Mouse (Mus musculus): ENCODE data around the gene Slc25a29.
"Not testable (repeated sequence)": the region's sequence is repeated elsewhere in the genome, so short reads cannot be mapped to it uniquely, and the experiment has no call there.

The Slc25a29 gene

DNA sequence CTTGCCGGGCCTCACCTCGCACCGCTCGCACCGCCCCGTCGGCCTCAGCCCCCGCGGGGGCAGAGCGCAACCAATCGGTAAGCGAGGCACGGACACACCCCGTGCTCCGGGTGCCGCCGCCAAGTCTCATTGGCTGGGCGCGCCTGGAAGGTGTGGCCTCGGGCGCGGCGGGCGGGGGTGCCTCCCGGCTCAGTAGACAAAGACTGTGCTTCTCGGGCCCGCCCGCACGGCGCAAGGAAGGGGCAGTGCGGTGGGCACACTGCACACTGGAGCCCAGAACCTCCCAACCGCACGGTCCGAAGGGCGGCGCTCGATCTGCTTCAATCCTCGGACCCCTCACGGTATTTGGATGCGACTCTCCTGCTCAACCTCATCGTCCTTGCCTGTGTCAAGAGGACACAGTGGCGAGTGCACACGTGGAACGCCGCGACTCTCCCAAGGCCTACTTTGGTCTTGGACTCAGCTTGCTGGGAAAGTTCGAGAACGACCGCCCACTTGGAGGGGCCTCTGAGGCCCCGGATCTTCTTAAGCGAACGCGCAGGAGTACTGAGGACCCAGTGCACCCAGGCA lies at the start of gene Slc25a29, which contains the start of gene Slc25a47:
Slc25a29 (minus strand) TSS at position 44 of the 570 bp plus-strand sequence.
Slc25a47 (plus strand) TSS at position 207 of the 570 bp plus-strand sequence.
- DNase-seq (ENCODE audit: low read depth, low spot score) = peak; percentile 88

DNA sequence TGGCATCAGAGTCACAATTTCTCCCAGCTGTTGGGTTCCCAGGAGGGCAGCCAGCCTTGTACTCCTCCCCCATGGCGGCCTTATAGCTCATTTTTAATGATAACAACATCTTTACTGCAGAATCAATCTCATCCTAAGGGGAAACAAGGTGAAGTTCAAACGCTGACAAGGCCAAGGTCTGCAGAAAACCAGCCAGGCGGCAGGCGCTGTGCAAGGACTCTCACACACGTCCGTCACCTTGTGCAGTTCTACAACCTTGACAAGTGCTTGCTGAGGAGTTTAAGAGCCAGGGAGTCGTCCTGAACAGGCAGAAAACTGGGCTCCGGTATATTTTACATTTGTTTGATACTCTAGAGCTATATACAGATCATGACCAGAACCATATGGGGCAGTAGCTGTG lies 47.1 kb upstream of the Slc25a29 start:
- no peak for DNase-seq (ENCODE audit: low read depth, low spot score)

DNA sequence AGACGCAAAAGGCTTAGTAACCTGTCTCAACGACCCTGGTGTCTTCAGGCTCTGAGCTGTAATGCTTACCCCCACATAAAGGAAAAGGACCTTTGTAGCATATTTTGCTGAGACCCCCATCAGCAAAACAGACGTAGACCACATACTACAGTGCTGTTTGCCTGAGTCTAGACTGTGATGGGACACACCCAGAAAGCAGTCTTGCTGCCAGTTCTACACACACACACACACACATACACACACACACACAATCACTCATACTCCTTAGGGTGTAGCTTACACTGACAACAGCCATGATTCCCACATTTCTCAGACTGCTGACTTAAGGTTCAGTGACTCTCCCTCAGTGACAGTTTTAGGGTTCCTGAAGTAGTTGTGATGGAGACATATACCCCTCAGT lies 45.5 kb upstream of the Slc25a29 start:
- no peak for DNase-seq (ENCODE audit: low read depth, low spot score)

DNA sequence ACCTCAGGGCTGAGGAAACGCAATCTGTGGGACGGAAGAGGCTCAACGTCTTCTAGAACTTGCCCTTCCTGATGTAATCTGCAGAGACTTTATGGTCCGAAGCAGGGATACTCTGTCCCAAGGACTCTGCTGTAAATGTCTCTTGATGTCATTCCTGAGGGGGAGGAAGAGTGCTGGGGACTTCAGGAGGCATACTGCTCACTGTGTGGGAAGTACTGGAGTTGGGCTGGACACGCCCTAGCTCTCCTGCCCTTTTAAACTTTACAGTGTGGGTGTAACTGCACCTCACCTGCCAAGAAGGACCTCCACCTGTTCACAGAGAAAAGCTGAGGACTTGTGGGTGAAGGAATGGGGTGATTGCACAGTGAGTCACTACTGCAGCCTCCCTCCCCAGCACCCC lies 44.9 kb upstream of the Slc25a29 start:
- DNase-seq (ENCODE audit: low read depth, low spot score) = no peak

DNA sequence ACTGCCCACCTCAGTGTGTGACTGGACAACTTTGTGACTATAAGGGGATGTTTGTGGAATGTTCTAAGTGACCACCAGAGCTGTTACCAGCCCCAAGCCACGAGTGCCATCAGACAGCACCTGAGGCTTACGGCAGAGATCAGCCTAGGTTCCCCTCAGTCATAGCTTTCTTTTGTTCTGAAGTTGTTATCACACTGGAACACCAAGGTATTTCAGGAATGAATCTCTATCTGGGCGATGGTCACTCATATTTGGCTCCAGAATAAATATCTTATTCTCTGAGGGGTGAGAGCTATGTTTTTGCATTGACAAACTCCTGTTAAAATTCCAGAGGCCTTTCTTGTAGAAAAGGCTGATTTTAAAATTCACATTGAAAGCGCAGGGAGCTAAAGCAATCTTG lies 43.5 kb upstream of the Slc25a29 start:
- DNase-seq (ENCODE audit: low read depth, low spot score) = no peak

DNA sequence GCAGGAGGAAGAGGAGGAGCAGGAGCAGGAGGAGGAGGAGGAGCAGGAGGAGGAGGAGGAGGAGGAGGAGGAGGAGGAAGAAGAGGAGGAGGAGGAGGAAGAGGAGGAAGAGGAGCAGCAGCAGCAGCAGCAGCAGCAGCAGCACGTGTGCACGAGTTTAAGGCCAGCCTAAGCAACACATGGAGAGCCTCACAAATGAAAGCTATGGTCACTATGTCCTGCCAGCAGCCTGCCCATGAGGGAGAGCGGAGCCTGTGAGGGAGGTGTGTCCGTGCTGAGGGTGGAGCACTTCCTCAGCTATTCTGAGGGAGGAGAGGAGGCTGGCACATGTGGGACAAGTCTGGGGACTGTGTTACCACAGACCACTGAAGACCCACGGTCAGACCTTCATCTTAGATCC lies 37.4 kb upstream of the Slc25a29 start:
- no peak for DNase-seq (ENCODE audit: low read depth, low spot score)

DNA sequence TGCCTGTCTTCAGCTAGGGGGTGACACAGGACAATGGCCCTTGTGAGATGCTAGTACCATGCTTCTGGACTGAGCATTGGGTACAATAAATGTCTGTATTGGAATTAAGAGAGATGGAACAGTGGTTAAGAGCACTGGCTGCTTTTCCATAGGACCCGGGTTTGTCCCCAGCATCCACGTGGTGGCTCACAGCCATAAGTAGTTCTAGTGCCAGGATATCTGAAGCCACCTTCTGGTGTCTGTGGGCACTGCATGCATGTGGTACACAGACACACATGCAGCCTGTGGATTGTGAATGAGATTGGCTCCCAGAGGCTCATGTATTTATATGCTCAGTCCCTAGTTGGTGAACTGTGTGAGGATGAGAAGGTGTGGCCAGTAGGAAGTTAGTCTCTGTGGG lies 33.9 kb upstream of the Slc25a29 start:
- peak; percentile 57 for DNase-seq (ENCODE audit: low read depth, low spot score)

DNA sequence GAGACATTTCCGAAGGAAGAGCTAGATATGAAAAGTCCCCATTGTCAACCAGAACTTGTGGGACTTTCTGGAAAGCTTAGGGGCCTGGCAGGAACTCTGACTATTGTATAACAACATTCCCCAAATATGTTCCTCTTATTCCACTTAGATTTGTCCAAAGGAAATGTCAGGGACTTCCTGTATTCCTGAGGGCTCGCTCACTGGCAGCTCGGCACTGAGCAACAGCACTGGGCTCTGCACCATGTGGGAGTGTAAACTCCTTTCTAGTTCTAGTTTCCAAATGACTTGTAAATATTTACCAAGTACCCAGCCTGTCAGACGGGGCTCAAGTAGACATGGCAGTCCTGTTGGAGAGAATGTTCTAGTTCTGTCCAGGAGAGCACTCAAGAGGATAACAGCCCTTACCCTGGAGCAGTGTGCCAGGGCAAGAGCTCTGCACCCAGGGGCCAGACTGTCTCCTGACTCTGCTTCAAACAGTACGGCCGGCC lies 29.4 kb upstream of the Slc25a29 start:
- no peak for DNase-seq (ENCODE audit: low read depth, low spot score)

DNA sequence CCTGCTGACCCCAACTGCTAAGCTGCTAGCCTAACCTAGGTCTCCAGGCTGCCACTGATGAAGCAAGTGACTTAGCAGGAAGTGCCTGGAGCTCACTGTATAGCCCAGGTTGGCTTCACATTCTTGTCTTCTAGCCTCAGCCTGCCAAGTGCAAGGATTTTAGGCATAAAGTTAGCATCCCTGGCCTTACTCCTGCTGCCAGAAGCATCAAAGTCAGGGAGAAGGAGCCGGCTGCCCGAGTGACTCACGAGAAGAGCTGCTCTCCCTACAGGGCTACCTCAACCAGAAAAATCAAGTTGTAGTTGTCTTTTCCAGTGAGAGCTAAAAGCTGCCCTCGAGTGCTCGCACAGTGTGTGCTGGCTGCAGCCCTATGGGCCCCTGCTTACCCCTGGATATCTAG lies 22.8 kb upstream of the Slc25a29 start:
- DNase-seq (ENCODE audit: low read depth, low spot score) = peak; percentile 87

DNA sequence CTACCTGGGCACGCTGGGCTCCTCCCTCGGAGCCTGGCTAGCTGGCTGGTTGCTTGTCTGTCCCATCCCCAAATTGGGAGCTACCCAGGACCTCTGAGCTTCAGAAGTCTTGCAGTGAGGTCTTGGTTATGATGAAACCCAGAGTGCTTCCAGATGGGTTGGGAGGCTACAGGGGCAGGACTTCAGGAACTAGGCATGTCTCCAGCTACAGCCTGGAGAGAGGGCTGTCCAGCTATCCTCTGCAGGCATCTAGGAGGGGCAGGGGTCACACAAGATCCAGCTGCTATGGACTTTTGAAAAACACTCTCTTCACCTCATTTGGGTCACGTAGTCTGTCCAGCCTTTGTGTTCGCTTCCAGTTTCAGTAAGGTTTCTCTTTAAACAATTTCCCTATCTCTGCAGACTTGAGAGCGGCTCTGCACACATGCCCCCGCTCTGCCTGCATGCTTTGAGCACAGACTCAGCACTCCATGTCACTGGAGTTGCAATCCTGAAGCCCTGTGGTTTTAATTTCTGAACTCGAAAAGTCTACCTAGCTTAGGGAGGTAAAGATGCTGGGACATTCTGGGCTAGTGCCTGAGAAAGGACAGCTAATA lies 22.0 kb upstream of the Slc25a29 start:
- peak; percentile 72 for DNase-seq (ENCODE audit: low read depth, low spot score)

DNA sequence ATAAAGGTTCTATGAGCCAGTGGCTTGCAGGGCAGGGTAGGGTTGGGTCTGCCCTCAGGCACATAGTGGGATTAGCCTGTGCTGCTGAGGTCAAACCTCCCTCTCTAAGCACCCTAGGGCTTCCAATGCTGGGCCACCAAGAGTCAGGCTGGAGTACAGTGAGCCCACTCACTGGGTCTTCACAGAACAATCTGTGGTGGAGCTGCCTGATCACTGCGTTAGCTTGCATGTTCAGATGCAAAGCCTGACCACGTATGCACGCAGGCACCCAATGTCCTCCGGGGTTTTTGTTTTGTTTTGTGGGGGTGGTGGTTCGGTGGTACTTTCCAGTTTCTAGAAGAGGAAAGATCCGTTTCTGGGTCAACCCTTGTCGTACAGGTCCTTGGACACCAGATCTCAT lies 21.4 kb upstream of the Slc25a29 start:
- DNase-seq (ENCODE audit: low read depth, low spot score) = no peak

DNA sequence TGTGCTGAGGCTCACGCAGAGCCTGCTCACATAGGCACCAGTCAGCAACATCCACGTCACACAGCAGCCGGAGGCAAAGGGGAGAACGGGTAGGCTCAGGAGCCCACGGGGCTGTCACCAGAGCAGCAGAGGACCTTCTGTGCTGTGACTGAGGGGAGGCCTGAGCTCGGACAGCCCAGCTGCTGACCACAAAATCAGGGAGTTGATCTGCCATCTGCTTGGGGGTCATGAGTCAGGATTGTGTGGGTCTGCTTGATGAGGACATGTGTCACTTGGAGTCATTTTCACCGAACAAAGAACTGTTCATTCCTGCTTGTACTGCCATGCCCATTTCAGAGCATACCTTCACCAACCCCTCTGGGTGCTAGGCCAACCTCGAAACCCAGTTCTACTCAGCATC lies 20.5 kb upstream of the Slc25a29 start:
- no peak for DNase-seq (ENCODE audit: low read depth, low spot score)

DNA sequence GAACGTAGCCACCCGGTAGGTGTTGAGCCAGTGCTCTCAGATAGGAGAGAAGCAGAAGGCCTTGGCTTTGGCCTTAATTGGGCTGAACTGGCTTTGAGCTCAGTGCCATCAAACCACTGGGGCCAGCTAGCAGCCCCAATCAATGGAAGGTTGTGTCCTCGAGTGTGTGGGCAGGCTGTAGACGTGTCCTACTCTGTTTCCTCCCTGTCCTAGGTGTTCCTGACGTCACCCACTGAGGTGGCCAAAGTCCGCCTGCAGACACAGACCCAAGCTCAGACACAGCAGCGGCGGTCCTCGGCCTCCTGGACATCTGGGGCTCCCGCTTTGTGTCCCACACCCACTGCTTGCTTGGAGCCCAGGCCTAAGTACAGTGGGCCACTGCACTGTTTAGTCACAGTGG lies 19.4 kb upstream of the Slc25a29 start:
- no peak for DNase-seq (ENCODE audit: low read depth, low spot score)

DNA sequence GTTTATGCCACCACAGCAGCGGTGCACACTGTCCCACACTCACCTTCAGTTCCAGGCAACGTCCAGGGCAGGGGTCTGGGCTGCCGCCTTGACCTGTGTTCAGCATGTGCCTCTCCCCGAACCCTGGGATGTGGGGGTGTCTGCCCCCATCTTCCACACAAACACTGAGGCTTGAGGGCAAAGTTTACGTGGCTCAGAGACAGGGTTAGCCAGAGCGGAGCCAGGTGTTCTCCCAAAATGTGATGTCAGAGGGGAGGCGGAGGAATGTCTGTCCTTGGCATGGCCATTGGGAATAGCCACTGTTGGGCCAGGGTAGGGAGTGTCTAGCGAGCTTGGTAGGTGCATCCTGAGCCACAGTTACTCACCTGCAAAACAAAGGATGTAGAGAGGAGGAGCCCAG lies 17.1 kb upstream of the Slc25a29 start:
- no peak for DNase-seq (ENCODE audit: low read depth, low spot score)

DNA sequence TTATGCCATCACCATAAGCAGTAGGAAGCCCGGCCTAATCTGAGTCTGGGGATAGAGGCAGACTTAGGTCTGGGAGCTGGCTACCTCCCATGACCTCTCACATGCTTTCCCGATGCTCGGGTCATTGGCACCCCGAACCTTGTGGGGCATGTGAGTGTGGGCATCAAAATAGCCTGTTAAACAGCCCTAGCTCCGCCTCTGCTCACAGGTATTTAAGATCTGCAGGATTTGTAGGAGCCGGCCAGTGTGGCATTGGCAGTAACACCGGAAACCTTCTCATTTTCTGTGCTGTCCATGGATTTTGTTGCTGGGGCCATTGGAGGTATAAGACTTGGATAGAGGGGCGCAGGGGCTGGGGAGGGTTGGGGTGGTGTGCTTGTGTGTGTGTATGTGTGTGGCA lies 15.2 kb upstream of the Slc25a29 start:
- no peak for DNase-seq (ENCODE audit: low read depth, low spot score)

DNA sequence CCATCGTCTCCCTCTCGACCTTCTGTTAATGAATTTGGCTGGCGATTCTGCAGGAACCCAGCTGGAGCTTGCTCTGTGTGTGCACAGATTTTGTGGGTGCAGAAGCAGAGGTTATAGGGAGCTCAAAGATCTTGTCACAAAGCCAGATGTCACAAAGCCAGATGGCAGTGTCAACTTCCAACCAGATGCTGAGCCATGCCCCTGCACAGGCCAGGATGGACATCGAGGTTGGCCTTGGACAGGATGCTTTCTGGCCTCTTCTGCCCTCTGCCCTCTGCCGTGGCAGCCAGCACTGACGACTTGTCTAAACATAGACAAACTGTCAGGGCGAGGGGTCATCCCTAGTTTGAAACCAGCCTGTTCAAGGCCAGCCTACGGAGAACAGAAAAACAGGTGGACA lies 14.4 kb upstream of the Slc25a29 start:
- DNase-seq (ENCODE audit: low read depth, low spot score) = no peak

DNA sequence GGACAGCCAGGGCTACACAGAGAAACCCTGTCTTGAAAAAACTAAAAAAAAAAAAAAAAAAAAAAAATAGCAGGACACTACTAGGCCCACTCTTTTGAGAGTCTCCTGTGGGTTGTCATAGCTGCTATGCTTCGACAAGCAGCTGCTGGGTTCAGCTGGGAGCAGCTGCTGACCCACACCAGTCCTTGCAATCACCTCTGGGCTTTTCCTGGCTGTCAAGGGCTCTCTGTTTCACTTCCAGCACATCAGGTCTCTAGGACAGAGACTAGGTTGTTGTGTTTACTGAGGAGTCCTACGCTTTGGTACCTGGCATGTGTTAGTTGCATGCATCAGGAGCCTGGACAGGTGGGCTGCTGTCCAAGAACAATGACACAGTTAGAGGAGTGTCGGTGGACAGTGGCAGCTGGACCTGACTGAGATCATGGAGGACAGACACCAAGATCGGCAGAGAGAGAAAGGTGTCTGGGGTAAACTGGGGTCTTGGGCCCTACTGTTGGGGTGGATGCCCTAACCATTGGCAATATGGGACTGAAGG lies 13.9 kb upstream of the Slc25a29 start:
- DNase-seq (ENCODE audit: low read depth, low spot score) = no peak

DNA sequence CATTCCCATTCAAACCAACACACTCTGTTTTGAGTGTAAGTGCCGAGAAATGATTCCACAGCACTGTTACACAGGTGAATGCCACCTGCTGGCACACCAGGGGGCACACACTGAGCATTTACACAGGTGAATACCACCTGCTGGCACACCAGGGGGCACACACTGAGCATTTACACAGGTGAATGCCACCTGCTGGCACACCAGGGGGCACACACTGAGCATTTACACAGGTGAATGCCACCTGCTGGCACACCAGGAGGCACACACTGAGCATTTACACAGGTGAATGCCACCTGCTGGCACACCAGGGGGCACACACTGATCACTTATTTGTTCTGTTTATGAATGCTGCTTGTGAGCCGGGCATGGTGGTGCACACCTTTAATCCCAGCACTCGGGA lies 12.3 kb upstream of the Slc25a29 start:
- not testable (repeated sequence) for DNase-seq (ENCODE audit: low read depth, low spot score)

DNA sequence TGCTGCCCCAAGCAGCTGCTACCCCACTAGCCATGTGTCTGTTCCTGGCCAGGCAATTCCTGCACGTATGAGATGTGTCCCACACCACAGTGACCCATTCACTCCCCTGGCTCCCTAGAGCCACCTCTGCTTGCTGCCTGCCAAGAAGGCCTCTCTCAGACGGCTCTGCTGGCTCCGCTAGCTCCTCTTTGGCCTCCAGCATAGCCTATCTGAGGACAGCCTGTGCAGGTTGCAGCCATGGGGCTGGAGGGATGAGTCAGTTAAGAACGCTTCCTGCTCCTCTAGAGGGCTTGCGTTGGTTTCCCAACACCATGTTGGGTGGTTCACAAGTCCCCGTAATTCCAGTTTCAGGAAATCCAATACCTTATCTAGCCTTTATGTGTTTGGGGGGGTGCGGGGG lies 7.0 kb upstream of the Slc25a29 start:
- no peak for DNase-seq (ENCODE audit: low read depth, low spot score)

DNA sequence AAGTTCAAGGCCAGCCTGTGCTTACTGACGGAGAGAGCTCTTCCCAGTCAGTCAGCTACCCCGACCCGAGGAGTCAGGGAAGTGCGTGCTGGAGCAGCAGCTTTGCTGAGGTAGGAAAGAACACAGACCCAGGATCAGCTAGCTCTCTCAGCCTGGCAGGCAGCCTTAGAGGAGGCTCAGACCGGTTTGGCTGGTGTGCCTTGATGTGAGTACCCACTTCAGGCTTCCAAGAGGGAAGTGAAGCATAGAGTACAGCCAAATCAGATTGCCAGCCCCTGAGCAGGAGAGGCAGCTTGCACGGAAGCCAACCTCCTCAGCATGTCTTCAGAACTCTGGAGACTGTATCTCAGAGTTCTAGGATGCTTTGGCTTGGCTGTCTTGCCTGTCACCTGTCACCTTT lies 5.5 kb upstream of the Slc25a29 start:
- no peak for DNase-seq (ENCODE audit: low read depth, low spot score)

DNA sequence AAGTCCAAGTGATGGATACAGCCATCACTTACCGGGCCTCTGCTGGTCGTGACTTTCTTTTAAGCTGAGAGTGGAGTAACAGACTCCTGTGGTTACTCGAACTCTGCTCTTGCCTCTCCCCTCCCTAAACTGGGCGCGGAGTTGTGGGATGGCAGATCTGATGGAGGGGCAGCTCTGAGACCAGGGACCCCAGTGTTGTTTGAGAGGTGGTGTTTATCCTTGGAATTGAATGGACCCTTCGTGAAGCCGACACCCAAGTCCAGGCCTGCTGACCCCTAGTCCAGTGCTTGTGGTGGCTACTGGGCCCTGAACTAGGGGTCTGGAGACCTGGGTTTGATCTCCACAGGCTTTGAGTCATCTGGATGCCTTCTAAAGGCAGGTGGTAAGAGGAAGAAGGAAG lies 1.0 kb upstream of the Slc25a29 start:
- no peak for DNase-seq (ENCODE audit: low read depth, low spot score)

DNA sequence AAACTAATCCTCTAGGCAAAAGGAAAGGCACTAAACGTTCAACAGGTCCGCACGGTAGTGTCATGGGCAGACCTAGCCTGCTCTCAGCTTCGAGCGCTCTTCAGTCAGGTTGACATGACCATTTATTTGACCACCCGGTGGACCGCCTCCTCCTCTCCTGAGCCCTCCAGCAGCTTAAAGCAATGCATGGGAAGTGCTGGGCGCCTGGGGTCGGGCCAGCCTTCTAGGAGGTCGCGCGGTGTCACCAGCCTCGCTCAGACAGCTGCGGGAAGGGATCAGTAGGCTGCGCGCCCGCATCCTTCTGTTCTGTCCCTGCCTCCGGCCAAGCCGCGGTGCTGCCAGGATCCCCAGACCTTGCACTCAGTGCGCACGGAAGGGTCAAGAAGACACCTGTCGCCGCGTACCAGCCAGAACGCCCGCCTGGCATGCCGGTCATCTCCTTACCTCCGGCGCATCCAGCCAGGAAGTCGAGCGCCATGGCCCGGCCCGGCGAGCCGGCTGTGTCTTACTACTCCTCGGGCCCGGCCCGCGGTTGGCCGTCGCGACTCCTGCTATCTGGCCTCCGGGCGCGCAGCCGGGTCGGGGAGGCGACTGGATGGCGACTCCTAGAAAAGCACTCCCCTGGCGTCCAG lies 359 bp downstream of the Slc25a29 start:
- DNase-seq (ENCODE audit: low read depth, low spot score) = no peak

DNA sequence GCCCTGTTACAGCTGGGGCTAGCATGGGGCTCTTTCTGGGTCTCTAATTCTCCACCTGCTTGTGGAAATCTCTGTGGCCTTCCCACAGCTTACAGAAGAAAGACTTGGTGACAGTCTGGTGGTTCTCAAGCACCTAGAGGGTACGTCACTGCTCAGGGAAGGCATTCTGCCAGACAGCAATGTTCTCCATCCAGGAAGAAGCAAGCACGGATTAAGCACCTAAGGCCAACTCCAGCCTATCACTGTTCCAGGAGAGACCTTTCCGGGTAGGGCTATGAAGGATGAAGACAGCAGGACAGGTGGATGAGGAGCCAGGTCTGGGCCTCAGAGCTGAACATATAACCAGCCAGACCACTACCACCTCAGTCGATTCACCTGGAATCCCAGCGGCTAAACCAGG lies 897 bp downstream of the Slc25a29 start:
- DNase-seq (ENCODE audit: low read depth, low spot score) = no peak

Data from 3T3-L1 (cell line).